Mouse (Mus musculus): ENCODE data around the gene Ptk7.

The Ptk7 gene

DNA sequence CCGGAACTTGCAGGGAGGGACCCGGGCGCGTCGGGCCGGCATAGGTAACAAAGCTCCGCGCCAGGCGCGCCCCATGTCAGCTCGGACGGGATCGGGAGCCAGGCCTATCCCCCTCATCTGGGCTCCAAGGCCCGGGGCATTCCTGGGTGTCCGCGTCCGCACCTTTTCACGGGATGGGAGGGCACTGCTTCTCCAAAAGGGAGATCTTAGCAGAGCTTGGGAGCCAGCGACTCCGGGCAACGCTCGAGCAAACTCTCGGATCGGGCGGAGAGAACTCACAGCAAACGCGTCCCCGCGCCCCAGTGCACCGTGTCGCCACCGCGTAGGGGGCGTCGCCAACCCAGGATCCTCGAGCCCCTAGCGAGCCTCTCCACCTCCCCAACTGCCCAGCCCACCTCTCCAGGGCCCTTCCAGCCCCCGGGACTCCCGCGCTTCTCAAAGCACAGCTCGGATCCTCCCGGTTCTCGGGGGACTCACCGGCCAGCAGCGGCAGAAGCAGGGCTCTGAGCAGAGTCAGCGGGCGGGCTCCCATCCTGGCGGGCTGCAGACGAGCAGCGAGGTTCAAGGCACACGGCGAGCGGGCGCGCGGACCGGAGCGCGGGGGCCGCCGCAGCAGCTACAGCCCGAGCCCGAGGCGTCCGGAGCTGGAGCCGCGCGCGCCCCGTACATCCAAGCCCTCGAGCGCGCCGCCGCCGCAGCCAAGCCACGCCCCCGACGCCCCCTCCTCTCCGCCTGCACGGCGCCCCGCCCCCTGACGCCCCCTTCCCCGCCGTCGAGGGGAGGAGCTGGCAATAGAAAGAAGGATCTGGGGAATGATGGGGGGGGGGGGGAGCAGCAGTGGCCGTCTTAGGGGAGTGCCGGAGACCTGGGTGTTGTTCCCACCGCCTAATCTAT, at the start of gene Ptk7:
Gene Ptk7 (minus strand): TSS at position 714 of the 894 bp plus-strand sequence.
- peak; percentile 88 for DNase-seq (ENCODE audit: low read depth, low spot score)

DNA sequence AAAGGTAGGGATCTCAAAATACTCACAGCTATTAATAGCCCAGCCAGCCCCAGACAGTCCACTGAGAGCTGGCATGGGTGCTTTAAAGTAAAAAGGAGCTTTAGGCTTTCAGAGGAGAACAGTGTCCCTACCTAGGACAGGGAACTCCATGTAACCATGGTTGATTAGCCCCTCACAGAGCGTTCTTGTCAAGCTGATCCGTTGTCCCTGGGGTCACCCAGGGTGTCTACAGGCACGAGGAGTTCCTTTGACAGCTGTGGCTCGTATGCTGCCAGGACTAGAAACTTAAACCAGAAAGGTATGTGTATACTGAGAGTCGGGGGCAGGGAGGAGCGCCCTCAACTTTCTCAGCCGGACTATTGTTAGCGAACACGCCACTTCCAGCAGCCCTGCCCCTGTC, 49.6 kb upstream of the Ptk7 start:
- no peak for DNase-seq (ENCODE audit: low read depth, low spot score)

DNA sequence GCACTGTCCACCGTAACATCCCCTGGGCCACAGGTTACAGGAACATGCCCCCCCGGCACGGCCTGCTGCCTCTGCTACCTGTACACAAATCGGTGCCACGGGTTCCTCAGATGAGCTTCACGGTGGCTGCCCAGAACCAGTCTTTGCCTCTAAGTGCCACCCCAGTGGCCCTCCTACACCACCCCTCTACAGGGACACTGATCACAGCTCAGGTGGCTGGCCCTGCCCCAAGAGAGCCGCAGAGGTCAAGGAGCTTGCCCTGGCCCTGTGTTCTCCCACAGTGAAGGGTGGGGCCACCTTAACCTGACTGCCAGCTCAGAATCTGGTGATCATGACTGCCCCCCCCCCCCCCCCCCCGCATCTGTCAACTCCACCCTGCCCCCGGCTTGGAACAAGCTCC, 49.1 kb upstream of the Ptk7 start, which contains the start of gene Mea1:
Gene Mea1 (plus strand): TSS at position 378 of the 400 bp plus-strand sequence.
- DNase-seq (ENCODE audit: low read depth, low spot score), result no peak

DNA sequence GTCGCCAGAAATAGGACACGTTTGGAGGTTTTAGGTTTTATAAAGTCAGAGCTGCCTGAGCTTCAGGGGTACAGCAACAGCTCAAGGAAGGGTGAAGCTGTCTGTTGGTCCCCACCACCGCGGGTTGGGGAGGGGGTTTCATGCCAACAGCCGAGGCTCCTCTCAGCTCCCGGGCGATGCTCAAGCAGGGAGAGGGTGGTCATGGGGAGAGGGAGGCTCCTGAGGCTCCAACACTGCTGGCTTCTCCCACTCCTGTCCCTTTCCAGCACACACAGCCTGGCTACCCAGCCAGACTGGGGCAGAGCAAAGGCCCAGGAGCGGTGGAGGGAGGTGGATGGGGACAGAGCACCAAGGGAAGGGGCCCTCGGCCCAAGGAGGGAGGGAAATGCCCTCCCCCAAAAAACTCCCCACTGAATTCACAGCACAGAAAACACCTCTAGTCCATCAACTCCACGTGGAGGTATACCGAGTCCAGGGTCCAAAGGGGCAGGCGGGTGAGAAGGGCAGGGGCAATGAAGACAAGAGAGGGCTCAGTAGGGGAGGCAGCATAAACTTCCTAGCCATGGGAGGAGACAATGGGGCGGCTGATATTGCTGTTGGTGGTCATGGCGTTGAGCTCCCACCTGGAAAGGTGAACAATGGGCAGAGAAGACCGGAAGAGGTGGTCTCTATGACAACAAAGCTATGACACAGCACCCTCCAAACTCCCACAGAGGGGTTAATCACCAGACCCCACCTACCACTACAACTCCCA, 45.4 kb upstream of the Ptk7 start:
- DNase-seq (ENCODE audit: low read depth, low spot score), result no peak

DNA sequence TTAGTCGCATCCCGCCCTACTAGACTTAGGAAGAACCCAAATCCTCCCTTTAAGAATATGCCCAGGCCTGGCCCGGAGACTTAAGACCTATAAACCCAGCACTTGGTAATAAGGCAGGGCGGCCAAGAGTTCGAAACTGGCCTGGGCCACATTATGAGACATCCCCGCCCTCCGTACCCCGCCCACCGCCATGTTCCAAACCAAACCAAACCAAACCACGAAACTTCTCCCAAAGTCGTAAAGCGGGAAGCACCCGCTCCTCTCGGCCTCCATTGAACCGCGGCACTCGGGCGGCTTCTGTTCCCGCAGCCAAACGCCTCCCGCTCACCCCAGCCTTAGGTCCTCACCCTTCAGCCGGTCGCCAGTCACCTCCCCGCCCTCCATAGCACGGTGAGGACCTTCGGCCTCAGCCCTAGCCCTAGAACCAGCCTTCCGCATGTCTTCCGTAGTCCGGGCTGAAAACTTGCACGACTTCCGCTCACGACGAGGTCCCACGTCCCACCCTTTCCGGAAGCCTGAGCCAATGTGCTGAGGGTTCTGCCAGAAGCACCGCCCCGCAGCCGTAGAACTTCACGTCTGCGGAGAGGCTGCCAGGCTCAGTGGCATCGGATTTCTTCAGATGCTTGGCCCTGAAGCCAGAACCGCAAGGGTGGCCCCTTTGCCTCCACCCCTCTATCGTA, 44.7 kb upstream of the Ptk7 start, which contains the start of gene Rrp36:
Gene Rrp36 (minus strand): TSS at position 503 of the 680 bp plus-strand sequence.
- peak; percentile 92 for DNase-seq (ENCODE audit: low read depth, low spot score)

DNA sequence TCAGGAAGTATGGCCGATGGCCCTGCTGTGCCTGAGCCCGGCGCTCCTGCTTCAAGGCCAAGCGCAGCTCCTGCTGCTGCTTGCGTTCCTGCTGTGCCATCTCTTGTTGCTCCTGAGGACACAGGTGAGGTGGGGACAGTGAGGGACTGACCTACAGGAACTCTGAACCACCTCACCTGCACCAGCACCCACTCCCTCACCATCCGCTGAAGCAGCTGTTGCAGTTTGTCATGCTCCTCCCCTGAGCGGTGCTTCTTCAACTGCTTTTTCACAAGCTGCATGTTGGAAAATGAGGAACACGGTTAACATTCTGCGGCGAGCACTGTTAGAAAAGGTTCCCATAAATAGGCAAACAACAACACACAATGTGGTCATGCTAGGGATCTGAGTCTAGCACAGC, 40.6 kb upstream of the Ptk7 start:
- no peak for DNase-seq (ENCODE audit: low read depth, low spot score)

DNA sequence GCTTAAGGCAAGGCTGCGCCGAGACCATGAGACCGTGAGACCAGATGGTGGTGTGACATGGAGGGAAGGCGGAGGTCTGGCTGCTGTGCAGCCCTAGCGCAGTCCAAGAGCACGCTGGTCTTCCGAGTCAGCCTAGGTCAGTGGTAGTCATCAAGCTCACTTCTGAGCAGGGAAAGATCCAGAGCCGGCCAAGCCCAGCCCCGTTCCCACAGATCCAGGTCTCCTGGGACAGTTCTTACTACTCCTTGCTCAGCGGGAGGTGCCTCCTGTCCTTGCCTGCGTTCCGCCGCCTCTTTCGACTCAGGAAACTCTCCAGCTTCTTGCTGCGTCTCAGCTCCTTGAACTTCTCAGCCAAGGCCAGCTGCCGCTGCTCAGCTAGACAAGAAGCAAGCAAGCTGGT, 38.4 kb upstream of the Ptk7 start:
- no peak for DNase-seq (ENCODE audit: low read depth, low spot score)

DNA sequence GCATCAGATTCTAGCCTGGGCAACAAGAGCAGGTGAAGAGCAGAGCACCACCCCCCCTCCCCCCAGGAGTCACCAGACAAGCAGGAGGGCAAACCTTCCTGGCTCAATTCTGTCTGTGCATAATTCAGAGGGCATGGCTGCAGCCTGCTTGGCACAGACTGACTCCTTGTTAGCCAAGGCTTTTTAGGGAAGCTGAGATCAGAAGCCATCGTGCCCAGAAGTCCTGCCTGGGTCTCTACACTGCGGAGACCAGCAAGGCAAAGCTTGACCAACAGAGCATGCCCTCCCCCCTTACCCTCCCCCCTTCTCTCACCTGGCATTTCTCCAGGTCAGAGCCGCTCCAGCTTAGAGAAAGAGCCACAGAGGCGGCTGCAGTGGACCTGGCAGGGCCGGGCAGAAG, 33.4 kb upstream of the Ptk7 start:
- no peak for DNase-seq (ENCODE audit: low read depth, low spot score)

DNA sequence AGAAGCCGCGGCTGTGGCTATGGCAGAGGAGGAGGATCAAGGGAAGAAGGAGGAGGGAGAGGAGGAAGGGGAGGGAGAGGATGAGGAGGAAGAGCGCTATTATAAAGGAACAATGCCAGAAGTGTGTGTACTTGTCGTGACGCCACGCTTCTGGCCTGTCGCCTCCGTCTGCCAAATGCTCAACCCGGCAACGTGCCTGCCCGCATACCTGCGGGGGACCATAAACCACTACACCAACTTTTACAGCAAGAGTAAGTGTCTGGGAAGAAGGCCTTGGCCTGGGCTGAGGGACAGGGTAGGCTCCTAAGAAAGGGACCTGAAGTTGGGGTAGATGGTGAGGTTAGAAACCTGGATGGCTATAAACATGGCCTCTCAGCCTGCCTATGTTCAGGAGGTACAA, 32.7 kb upstream of the Ptk7 start:
- DNase-seq (ENCODE audit: low read depth, low spot score), result no peak

DNA sequence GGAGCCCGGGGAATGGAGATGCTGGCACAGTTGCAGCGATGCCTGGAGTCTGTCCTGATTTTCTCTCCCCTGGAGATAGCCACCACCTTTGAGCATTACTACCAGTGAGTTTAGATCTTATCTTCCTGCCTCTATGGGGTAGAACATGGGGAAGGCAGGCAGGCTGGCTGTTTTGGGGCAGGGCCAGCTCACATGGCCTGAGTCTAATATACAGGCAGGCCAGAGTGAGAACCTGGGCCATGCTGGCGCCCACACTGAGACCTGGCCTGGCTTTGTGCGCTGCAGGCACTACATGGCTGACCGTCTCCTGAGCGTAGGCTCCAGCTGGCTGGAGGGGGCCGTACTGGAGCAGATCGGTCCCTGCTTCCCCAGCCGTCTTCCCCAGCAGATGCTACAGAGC, 32.0 kb upstream of the Ptk7 start:
- no peak for DNase-seq (ENCODE audit: low read depth, low spot score)

DNA sequence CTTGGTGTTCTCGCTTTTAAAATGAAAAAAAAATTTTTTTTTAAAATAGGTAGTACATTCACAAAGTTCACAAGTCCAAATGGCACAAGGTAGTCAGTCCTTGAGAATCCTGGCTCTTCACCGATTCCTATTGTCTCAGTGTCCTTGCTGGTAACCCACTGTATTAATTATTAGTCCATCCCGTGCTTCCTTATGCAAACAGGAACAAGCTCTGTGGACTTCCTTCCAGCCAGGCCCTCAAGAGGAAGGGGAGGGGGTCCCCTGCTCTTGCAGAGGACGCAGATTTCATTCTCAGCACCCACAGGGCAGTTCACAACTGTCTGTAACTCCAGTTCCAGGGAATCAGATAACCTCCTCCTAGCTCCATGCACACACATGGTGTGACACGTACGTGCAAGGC, 26.8 kb upstream of the Ptk7 start:
- no peak for DNase-seq (ENCODE audit: low read depth, low spot score)

DNA sequence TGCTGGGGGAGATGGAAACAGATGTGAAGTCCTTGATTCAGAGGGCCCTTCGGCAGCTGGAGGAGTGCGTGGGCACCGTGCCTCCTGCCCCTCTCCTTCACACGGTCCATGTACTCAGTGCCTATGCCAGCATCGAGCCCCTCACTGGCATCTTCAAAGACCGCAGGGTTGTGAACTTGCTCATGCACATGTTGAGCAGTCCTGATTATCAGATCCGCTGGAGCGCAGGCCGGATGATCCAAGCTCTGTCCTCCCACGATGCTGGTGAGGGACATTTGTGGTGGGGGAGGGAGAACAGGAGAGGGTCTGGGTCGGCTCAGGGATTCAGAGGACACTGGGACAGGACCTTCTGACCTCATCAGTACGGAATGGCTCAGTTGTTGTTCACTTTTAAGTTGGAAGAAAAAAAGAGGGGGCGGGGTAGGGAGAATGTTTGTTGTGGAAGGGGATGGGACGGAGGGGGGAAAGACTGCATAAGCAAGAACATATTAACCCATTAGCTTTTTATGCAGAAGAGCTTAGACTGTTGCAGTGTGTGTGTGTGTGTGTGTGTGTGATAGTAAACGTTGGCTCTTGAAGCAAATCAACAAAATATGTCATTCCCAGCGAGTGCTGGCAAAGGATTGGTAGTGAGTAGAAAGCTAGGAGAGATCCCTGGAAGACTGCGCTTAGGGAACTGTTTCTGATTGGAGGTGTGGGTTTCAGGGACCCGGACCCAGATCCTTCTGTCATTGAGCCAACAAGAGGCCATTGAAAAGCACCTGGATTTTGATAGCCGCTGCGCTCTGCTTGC, 22.6 kb upstream of the Ptk7 start:
- no peak for DNase-seq (ENCODE audit: low read depth, low spot score)

DNA sequence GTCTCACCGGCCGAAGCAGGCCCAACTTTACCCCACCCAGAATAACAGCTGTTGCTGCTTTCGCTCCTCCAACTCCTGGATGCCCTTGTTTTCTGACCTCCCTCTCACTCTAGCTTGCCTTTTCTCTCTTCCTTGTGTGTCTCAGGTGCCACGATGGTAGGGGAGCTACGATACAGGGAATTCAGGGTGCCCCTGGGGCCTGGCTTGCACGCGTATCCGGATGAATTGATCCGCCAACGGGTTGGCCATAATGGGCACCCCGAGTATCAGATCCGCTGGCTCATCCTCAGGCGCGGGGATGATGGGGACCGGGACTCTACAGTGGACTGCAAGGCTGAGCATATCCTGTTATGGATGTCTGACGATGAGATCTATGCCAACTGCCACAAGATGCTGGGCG, 22.0 kb upstream of the Ptk7 start:
- DNase-seq (ENCODE audit: low read depth, low spot score), result no peak

DNA sequence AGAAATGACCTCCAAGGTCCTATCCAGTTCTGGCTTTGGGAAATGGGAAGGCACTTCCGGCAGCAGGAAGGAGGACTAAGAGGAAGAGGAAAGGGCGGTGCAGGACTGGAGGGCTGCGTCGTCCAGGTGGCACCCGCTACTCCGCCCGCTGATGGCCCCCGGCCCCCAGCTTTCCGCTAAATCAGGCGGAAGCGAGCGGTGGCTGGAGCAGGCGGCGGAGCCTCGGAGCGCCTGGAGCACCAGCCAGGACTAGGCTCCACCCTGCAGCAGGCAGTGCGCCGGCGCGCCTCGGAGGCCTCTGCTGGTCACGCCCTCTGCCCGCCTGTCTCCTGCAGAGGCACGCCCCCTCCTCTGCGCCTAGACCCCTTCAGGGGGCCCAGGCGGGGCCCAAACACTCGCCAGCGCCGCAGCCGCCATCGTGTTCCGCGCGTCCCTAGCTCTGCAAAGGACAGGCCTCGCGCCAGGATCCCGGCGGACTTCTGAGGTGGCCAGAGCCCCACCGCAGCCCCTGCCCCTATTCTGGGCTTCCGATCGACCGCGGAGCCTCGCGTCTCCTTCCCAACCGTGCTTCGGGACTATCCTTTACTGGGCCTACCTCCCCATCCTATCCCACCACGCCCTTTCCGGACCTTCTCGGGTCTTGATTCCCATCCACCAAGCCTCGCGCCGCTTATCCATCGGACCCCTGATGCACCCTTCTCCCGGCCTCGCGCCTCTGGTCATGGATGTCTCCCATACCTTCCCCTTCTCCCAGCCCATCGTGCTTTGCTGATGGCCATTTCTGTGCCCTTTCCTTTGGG, 21.1 kb upstream of the Ptk7 start, which contains the start of gene Cul7:
Gene Cul7 (plus strand): TSS at position 106 of the 800 bp plus-strand sequence.
- peak; percentile 94 for DNase-seq (ENCODE audit: low read depth, low spot score)

DNA sequence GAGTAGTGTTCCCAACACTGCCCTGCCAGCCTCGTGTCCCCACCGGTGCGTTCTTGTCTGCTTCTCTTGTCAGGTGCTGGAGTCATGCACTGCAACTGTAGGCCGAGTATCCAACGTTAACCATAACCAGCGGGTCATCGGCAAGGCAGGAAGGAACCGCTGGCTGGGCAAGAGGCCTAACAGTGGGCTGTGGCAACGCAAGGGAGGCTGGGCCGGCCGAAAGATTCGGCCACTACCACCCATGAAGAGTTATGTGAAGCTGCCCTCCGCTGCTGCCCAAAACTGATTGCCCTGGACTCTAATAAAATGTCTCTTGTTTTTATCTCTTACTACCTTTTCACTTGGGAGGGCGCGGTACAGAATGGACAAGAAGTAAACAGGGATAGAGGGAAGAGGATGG, 20.5 kb upstream of the Ptk7 start:
- no peak for DNase-seq (ENCODE audit: low read depth, low spot score)

DNA sequence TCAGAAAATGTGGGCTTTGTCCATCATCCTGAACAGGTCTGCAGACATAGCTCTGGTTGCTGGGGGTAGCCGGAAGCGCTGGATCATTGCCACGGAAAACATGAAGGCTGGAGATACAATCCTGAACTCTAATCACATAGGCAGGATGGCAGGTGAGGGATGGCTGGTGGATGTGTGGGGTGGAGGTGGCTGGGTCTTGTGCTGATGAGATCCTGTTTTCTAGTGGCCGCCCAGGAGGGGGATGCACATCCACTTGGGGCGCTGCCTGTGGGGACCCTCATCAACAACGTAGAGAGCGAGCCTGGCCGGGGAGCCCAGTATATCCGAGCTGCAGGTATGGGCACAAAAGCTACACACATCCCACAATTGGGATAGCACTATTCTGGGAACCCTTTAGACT, 19.1 kb upstream of the Ptk7 start:
- no peak for DNase-seq (ENCODE audit: low read depth, low spot score)

DNA sequence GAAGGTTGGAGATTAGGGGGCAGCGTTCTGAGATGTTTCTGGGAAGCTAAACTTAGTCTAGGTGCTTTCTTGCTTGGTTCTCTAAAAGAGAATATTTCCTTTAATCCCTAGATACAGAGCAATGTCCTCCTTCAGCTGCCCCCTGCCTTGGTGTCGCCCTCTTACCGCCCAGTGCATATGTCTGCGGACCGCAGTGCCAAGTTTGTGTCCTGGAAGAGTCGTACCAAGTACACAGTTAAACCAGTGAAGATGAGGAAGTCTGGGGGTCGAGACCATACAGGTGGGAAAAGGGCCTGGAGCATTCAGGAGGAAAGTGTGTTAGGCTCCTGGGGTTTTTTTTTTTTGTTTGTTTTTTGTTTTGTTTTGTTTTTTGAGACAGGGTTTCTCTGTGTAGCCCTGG, 18.0 kb upstream of the Ptk7 start:
- no peak for DNase-seq (ENCODE audit: low read depth, low spot score)

DNA sequence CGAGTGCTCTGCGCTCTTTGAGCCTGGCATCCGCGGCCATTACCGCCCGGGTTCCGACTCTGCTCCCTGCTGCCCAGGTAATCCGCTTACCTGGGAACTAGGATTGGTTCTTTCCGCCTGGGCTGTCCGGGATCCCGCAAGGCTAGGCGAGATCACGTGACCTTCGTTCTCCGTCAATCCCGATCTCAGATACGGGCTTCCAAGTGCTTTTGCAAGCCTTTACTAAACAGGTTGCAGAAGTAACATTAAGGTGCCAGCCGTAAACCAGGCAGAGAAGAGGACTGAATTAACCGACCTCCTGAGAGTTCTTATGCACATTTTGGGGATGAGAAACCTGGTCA, 17.0 kb upstream of the Ptk7 start:
- no peak for DNase-seq (ENCODE audit: low read depth, low spot score)

DNA sequence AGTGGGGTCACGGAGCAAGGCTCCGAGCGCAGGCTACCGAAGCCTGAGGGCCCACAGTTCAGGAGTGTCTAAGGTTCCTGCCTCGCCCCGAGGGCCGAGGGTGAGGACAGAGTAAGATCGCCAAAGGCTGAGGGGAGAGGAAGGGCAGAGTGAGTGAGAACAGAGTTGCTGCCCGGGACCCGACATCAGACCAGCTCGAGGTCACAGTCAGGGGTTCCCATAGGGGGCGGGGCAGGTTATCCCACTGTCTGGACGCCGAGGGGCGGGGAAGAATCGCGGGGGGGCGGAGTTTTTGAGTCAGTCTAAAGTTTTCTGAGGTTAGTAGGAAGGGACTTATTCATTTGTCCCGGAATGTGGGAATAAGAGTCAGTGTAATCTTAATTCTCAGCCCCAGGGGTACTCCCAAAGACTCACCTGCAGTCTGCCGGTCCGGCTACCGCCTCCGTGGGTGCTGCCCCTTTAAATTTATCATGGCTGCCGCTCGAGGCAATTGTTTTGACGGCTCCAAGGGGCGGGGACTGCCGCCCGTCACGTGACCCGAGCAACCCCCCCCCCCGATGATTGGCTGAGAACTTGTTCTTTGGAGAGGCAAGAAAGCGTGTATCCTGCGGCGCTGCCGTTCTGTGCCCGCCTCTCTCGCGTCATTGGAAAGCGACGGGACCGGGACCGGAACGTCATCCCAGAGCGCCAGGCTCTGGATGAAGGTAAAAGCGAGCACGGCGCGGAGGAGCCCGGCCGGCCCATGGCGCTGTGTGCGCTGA, 16.4 kb upstream of the Ptk7 start, which contains the start of the genes Klc4 and Mrpl2:
Gene Klc4 (minus strand): TSS at position 462 of the 761 bp plus-strand sequence.
Gene Mrpl2 (plus strand): TSS at position 669 of the 761 bp plus-strand sequence.
- DNase-seq (ENCODE audit: low read depth, low spot score), result peak; percentile 99
